Mouse (Mus musculus) layer of hippocampus, postnatal 36 days (tissue): ENCODE data around the gene Tex11. TPM values are rescaled to one million over a fixed set of nuclear protein-coding genes. Genes with fewer than 3 reads are reported as not detected.

Source experiments
- total RNA-seq, 2 experiments: library from RNA; stranded (reverse); gene quantifications; 2 replicates each; pipeline ENCODE4 v1.2.3; 2021

The Tex11 gene
- total RNA-seq, 2 experiments from 2014 or later: not detected

Other genes starting within 250 kb of the Tex11 start
- 1 to 10 TPM; 4.8 to 6.8 TPM for gene Slc7a3, start 26.4 kb upstream of the Tex11 start, total RNA-seq
- gene Snx12, start 162.9 kb upstream of the Tex11 start, total RNA-seq: 10 to 100 TPM; 81.5 to 88.3 TPM
- gene Foxo4, start 194.9 kb upstream of the Tex11 start, total RNA-seq: 10 to 100 TPM; 21.3 to 25.4 TPM
- gene Gm614, start 204.3 kb upstream of the Tex11 start, total RNA-seq: not detected
- gene Il2rg, start 208.6 kb upstream of the Tex11 start, total RNA-seq: 1 to 10 TPM in 1 of 2 experiments, under 1 TPM in 1; 0.90 to 1.6 TPM
- gene Gm20489, start 209.4 kb upstream of the Tex11 start, total RNA-seq: not detected
- 10 to 100 TPM; 23.1 to 26.5 TPM for gene Med12, start 214.4 kb upstream of the Tex11 start, total RNA-seq
- 100 to 1,000 TPM; 186 to 189 TPM for gene Nlgn3, start 239.5 kb upstream of the Tex11 start, total RNA-seq